Mouse (Mus musculus) heart, adult 9 months (tissue): Measurements from ENCODE around the gene Mmp3.
"Not testable (repeated sequence)": the region's sequence is repeated elsewhere in the genome, so short reads cannot be mapped to it uniquely, and the experiment has no call there.

Experiments used
- DNase-seq, 2 experiments: peaks; one replicate each; pipeline ENCODE4 v3.0.0; 2022; ENCODE audit warnings: low spot score in 2 of 2

The Mmp3 gene

DNA sequence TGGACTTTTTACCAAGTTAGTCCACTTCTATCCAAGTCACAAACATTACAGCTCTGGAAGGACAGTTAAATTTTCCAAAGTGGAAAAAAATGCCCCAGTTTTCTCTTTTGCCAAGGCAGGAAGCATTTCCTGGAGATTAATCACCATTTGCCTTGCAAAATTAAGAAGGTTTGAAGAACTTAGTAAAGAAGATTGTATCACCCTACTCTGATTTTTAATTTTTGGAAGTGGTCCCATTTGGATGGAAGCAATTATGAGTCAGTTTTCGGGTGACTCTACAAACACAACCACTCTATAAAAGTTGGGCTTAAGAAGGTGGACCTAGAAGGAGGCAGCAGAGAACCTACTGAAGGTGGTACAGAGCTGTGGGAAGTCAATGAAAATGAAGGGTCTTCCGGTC, at the start of gene Mmp3:
Gene Mmp3 (plus strand): TSS at position 301 of the 400 bp plus-strand sequence.
- no peak for DNase-seq

DNA sequence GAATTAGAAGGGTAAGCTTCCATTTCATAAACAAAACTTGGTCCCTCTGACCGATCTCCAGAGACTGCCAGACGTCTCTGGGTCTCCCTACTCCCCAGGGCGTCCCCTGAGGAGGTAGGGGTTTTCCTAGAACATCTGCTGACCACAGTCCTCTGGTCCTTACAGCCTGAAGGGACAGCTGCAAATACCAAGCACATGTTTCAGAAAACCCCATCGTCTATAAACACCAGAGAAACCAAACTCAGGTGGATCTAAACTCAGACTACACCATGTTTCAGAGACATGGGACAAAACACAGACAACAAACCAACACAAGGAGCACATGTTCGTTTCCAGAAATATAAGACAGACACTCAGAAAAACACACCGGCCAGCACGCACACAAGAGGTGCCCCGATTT, 49.1 kb upstream of the Mmp3 start:
- not testable (repeated sequence) for DNase-seq

DNA sequence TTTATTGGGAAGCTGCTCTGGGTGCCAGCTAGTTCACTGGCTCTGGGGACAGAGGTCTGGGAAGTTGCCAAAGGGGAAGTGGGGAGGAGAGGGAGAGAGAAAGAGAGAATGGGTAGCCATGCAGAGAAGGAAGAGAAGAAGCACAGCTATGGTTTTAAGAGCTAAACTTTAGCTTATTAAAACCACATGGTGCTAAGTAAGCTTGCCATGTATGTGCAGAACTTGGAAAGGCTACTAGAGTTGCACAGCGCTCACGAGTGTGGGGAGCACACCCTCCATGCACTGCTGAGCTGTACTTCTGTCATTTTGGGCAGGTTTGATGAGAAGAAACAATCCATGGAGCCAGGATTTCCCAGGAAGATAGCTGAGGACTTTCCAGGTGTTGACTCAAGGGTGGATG, 7.7 kb downstream of the Mmp3 start:
- DNase-seq: no peak

DNA sequence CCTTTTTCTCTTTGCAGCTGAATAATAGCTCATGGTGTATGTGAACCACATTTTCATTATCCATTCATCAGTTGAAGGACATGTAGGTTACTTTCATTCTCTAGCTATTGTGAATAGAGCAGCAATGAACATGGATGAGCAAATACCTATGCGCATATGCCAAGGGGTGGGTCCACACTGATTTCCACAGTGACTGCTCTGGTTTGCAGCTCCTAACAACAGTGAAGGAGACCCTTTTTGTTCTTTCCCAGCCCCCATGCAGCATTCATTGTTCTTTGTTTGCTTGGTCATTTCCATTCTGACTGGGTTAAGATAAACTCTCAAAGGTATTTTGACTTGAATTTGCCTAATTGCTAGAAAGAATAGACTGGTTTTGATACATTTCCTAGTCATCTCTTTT, 24.6 kb downstream of the Mmp3 start:
- DNase-seq: no peak

DNA sequence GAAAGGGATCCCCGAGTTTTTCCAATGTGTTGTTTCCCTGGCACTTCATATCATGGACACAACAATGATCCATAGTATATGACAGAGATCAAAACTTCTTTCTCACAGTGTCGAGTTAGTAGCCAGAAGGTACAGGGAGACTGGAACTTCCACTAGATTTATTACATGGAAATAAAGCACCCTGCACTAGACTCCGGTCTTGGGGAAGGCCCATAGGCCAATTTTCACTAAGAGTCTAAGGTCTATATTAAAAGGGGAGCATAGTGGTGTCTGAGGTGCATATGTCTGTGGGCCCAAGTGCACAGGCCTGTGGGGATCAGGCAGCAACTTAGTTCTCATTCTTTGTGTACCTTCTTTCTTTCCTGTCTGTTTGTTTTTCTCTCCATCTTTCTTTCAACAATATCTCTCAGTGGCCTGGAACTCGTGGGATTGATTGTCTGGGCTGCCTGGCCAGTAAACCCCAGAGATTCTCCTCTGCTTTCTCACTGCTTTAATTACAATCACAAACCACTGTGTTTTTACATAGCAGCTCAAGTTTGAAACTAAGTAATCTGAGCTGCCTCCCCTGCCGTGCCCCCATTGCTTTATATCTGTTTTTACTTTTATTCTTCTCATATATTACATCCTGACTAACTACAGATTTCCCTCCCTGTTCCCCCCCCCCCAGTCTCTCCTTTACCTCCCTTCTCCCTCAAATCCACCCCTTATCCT, 38.2 kb downstream of the Mmp3 start:
- no peak for DNase-seq

DNA sequence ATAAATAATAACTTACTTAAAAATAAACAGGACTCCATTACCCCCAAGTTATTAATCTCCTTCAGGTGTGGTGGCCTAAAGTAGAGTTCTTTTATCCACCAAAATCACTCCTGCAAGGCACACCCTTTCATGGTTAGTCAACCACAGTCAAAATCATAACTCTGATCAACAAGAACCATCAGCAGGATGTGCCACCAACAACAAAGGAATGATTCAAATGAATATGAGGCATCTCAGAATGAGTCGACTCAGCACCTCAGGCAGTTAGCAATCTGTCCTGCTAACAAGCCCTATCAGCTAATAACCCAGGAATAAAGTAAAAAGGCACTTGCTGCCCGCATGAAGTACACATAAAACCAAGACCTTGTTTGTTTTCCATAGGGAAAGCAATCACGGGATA, 55.5 kb downstream of the Mmp3 start:
- DNase-seq: no peak

DNA sequence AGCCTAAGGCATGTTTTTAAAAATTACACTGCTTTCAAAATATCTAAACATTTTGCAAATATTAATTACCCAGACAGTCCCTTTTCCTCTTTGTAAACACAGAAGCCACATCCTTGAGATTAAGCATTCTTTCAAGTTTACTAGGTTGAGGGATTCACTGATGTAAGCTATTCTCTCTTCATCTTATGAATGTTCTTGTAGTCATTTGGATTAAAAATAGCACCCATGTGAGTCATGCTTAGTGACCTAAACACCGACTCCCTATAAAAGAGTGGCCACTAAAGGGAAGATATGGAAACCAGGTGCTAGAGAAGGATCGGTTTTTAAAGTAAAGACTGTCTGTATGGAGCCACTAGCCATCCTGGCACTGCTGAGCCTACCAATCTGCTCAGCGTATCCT, 56.4 kb downstream of the Mmp3 start, which contains the start of gene Mmp10:
Gene Mmp10 (plus strand): TSS at position 302 of the 400 bp plus-strand sequence.
- no peak for DNase-seq
